Mouse (Mus musculus) frontal cortex, postnatal 14 days (tissue): Measurements from ENCODE around the gene Lsp1.

Experiments used
- DNase-seq, 2 experiments: peaks; one replicate each; pipeline ENCODE4 v3.0.0; 2022; ENCODE audit warnings: low spot score in 2 of 2

Gene Lsp1

DNA sequence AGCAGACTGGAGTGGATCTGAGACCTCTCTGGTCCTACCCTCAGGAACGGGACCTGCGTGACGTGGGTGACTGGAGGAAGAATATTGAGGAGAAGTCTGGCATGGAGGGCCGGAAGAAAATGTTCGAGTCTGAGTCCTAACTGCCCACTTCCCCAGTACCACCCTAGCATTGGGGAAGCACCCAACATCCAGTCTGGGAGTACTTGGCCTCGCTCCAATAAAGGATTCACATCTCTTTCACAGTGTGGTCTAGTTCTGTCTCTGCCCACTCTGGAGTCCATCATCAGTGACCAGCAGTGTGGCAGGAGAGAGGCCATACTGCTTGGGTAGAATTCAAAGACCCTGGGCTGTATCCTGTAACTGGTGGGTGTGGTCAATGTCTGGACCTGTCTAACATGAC lies 16.4 kb upstream of the Lsp1 start:
- DNase-seq, result no peak

DNA sequence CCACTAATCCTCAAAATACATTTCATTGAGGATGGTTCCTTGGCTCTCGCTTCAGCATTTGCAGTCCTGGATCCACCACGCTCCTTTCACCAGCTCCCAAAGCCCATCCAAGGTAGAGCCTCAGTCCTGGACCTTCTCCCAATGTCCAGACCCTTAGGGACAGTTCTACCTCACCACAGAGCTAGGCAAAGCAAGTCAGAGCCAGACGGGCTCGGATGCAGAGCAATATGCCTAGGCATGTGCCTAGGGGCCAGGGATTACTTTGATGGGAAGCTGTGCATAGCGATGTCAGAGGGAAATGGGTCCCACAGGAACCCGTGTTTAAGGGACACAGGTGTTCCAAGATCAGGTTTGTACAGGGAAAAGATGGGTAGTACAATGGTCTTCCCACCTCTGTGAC lies 15.3 kb upstream of the Lsp1 start:
- DNase-seq, result no peak

DNA sequence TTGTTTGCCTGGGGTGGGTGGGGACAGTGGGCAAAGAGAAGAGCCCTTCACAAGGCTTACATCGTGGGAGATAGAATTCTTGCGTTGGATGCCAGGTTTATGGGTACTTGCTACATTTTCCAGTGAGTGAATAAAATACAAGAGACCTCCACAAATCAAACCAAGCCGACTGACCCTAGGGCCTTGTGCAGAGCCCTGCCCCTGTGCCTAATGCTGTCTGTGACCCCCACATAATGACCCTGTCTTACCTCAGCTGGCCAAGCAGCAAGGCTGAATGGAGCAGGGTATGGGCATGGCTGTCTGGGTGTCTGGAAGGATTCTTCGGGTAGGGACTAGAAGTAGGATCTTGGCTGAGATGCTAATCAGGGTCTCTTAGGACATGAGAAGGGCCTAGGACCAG lies 14.3 kb upstream of the Lsp1 start:
- no peak for DNase-seq

DNA sequence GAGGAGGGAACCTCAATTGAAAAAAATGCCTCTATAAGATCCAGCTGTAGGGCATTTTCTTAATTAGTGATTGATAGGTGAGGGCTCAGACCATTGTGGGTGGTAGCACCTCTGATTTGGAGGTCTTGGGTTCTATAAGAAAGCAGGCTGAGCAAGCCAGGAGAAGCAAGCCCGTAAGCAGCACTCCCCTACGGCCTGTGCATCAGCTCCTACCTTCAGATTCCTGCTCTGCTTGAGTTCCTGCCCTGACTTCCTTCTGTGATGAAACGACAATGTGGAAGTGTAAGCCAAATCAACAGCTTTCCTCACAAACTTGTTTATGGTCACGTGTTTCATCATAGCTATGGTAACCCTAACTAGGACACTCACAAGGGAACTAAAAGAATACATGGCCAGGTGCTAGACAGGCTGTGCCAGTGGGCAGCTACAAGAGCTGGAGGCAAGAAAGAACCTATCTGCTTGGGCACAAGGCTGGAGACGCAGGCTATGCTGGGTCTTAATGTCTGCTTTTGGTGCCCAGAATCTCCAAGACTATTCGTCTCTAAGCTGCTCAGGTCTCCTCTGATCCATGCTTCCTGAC lies 11.5 kb upstream of the Lsp1 start:
- DNase-seq, result peak in 1 of 2 experiments; percentile 0

DNA sequence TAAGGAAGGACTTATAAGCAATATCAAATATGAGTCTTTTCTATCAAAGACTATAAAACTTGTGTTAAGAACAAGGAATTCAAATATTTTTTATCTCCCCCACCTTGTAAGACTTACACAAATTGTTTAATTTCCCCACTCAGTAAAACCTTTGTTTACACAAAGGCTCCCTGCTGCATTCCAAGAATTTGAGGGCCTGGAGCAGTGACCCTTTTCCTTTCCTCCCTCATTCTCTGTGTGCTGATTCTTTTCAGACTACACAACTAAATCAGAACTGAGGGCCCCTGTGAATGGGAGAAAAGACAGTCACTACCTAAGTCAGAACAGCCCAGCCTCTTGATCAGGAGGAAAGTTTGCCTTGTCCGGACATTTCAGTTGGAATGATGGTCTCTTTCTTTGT lies 5.9 kb upstream of the Lsp1 start:
- DNase-seq, result no peak

DNA sequence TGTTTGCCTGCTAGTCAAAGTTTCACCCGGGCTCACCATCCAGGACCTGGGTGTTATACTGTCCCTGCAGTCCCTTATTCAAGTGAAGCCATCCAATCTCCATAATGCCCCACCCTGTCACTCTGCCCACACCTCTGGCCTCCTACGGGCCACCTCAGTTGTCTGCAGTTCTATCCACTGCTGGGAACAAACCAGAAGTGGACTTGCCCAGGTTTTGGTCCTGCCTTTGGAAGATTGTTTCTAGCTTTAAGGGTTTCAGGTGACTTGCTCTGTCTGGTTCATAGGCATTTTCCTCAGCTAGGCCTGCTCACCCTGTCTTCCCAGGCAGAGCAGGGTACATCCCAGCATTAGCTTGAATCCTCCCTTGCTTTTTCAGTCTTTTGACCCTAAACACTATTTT lies 5.4 kb upstream of the Lsp1 start:
- no peak for DNase-seq

DNA sequence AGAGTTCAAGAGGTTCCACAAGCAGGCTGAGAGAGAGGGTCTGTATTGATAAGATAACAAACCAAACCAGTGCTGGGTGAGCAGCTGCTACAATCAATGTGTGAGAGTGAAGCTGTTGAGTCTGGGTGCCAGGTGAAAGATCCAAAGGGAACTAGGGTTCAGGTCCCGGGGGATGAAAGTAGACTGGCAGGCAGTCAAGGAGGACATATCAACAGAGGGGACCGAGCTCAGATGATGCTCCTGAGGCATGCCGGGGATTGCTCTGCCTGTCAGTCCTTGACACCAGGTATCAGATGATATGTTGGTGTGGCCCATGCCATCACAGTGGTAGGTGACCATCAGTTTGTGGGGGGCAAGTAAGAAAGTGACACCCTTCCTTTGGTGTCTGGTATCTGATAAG lies 3.8 kb upstream of the Lsp1 start:
- no peak for DNase-seq

DNA sequence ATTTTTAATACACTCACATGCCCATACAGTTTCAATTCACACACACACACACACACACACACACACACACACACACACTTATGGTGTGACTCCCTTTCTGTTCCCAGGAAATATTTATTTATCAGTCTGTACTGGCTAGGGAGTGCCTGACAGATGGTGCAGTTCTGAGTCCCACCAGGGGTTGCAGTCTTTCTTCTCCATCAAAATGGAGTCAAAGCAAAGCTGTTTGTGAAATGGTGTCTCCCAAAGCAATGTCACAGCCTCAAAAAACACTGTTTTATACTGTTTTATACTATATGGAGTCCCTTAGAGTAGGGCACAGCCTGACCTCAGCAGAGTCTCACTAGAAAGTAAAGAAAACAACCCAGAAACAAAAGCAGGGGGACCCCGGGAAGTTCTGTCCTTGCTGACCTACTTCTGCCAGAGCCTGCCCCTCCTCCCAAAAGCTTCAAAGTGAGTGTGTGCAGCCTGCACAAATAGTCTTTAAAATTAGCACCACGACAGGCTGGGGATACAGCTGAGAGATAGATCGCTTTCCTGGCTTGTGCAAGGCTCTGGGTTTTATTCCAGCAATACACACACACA lies 3.3 kb upstream of the Lsp1 start:
- DNase-seq, result peak in 1 of 2 experiments; percentile 31

DNA sequence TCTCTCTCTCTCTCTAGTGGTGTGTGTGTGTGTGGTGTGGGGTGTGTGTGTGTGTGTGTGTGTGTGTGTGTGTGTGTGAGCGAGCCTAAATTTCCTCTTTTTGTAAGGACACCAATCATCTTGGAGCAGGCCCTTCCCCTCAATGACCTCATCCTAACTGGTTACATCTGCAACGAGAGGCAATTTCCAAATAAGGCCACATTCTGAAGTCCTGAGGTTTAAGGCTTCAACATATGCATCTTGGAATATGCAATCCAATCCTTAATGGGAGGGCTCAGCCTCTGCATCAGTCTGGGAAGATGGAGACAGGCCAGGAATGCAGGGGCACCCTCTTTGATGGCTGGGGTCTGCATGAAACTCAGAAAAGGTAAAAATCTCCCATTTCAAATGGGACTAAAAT lies 2.6 kb upstream of the Lsp1 start:
- DNase-seq, result peak in 1 of 2 experiments; percentile 3

DNA sequence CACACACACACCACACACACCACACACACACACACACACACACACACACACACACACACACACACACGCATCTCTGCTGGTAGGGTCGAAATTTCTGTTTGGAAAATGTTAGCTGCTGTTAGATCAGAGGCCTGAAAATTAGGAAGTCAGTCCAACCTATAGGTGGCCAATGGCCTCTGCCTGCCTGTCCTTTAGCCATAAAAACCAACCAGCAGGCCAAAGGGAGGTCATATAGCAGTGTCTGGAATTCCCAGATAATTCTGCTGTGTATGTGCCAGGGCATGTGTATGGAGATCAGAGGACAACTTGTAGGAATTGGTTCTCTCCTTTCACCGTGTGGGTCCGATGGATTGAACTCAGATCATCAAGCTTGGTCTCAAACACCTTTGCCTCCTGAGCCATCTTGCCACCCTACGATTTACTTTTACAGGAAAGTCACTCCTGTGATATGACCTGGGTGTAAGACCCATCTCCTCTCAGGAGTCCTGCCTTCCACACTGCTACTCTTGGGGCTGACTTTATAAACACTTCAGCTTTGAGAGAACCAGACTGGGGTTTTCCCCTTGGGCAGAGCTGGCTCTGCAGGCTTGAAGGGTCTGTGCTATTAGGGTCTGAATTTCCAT lies 1.8 kb upstream of the Lsp1 start:
- peak in 1 of 2 experiments; percentile 2 for DNase-seq

DNA sequence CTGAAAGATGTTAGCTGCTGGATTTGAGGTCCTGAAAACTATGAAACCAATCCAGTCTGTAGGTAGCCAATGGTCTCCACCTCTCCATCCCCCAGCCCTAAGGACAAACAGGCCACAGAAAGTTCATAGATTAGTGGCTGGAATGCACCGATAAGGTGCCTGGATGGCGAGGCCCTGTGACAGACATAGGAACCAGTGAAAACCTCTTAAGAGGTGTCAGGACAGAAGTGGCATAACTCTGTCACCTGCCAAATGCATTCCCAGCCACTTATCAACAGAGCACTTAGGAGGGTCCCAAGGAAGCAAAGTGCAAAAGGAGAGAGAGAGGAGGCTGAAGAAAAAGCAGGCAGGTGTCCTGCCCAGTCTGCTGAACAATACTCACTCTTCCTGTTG lies 1.3 kb upstream of the Lsp1 start:
- no peak for DNase-seq

DNA sequence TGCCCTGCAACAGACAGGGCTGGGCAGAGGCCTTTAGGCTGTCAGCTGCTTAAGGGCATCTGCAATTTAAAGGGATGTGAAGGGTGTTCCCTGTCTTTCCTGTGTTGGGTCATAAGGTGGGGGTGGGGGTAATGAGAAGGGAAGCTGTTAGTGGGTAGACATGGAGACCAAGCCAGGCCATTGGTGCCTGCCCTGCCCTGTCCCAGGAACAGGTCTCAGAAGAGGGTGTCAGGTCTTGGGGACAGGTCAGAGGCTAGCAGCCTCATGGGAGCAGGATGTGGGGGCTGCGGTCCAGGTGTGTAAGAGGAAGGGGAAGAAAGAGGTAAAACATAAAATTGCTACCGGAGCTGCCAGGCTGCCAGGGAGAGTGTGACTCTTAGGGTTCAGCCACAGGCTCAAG lies 837 bp downstream of the Lsp1 start:
- DNase-seq, result no peak

DNA sequence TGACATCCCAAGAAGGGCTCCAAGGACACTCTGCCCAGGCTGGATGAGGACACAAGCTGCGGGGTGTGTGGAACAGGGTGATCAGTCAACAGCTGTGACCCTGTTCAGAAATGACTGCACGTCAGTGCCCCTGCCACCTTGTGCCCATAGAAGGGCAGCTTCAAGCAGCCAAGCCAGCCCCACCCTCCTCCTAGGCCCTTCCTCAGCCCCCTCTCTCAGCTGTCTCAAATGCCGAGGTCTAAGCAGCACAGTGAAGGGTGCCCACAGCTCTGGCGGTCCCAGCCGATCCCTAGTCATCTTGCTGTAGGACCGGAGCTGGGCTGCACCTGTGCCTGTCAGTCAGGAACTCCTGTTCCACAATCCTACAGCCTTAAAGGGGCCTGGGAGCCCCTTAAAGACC lies 1.6 kb downstream of the Lsp1 start:
- DNase-seq, result no peak

DNA sequence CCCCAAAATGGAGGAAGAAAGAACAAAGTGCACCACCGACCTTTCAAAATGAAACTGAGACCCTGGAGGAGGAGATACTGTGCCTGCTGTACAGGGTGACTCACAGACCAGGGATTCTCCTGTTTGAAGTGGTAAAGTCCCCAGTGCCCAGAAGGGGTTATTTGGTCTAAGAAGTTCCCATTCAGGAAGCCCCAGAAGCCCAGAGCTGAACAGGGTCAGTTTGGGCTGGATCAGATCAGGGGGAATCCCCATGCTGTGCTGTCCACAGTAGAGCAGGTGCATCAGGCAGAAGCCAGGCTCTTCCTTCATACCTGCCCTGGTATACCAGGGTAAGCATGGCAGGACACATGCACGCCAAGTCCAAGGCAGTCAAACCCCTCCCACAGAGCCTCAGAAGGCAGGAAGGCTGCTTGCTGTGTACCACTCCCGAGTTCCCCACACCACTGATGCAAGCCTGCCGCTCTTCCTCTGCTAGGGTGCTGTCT lies 2.0 kb downstream of the Lsp1 start:
- DNase-seq, result no peak

DNA sequence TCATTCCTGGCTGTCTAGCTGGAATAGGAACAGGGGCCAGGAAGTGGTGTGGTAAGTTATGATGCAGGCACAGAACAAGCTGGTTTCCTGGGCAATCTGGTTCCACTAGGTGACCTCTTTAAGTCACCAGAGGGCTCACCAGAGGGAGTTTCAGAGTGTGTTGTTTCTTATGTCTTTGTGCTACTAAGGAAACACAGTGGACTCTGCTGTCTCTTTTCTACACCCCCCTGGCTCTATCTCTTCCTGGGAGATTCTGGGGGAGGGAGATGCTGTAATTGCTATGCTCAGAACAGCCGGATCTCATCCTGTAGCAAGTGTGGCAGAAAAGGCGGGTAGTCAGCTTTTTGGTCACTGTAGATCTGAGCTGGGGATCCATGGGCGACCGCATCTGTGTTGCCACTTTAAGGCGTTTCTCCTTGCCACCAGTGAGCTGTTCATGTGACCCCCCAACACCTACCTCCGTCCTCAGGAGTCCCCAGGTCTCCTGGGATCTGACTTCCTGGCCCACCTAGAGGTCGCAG lies 9.6 kb downstream of the Lsp1 start:
- DNase-seq, result no peak

DNA sequence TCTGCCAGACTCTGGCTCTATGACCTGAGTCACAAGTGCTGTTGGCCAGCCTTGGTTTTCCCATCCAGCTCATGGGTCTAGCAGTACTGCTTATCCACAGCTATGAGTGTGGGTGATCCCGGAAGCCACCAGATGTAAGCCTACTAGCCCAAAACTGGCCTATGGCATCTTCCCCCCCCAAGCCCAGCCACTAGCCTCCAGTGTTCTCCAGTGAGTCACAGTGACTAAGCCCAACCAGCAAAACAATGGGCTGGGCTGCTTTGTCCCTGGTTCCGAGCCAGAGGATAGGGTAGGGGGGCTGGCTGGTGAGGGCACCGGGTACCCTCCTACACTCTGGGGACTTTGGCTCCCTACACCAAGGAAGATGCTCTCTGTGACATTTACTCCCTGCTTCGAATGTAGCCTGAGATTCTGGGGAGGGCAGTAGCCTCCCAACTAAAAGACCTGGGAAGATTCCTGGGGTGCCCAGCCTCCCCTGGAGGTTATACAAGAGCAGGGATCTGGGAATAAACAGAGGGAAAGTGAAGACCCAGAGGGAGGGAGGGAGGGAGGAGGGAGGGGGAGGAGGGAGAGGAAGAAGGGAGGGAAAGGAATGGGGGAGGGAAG lies 10.3 kb downstream of the Lsp1 start:
- DNase-seq, result no peak

DNA sequence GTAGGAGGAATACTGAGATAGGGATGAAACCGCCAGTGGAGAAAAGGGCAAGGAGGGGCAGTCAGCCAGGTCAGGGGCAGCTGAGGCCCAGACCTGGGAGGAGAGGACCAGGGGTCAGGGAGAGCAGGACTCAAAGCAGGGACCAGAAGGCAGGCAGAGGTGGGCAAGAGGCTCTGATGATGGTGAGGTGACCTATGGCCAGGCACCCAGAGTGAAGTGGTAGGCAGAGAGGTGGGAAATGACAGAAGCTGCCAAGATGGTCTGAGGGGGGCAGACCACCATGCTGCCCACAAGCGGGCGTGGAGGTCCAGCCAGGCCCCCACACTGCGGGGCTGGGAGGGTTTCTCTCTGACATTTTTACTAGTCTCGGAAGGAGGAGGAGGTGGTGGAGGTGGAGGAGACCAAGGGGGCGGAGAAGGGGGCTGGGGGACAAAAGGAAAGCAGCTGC lies 10.8 kb downstream of the Lsp1 start:
- no peak for DNase-seq

DNA sequence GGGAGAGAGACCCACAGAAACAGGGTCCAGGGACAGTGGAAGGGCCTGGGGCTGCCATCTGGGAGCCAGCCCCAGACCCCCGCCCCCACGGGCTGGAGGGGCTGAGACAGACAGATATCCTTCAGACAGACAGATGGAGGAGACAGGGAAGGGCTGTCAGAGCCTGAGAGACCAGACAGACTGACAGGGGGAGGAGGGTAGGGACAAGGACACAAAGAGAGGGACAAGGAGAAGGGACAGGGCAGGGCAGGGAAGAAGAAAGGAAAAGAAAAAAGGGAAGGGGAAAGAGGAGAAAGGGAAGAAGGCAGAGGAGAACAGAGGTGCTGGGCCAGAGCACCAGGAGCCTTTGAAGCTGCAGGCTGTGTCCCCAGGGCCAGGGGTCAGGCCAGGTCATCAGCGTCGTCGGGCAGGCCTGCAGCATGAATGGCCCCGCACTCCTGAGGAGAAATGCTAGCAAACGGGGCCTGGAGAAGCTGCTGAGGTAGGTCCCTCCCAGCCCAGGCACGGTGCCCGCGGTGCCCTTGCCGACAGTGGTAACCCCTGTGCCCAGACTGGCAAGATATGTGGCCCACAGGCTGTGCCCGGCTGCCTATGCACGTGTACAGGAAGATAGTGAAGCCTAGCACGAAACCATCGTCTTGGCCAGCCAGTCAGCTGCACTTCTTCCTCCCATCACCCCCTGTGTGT lies 11.4 kb downstream of the Lsp1 start:
- DNase-seq, result no peak

DNA sequence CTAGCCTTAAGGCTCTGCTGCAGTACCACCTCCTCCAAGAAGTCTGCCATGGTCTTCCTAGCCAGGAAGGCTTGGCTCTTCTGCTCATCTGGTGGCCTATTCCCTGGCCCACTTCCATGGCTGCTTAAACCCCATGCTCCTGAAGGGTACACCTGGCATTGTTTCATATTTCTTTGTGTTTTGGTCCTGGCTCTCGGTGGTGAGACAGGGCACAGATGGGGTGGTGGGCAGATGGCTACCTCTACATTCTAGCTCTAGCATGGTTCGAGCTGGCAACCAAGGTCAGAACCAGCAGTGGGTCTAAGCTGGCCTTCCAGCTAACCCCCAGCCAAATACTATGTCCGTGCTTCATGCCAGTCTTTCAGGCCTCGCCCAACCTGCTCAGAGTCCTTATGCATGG lies 12.3 kb downstream of the Lsp1 start:
- no peak for DNase-seq

DNA sequence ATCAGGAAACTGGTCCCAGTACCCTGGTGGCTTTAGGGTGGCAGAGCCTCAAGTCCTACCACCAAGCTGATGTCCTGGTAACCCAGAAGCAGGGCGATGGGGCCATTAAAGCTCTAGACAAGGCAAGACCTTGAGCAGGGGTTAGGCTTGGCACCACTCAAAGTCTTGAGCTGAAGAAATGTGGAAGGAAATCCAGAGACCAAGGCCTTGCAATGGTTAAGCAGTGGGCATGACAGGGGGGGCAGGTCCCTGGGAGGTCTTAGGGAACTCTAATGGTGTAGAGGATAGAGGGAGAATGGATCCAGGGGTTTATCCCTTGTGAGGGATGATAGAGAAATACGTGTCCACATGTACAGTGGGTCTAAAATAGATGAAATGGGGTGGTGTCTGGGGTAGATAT lies 12.9 kb downstream of the Lsp1 start:
- DNase-seq, result no peak

DNA sequence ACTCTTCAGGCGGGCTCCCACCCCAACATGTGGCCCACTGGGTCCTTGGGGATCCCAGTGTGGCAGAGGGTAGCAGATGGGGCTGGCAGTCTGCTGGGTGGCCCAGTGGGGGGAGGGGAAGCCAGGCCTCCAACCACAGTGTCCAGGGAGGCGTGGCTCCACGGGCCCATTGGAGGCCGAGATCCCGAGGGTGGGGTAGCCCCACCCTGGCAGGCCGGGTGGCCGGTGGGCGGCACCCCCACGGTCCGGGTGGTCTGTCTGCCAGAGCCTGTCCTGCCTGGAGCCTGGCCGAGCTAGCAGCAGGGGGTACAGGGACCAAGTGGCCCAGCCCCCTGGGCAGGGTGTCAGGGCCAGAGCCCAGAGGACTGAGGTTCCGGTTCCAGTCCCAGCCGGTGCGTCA lies 14.2 kb downstream of the Lsp1 start:
- DNase-seq, result no peak

DNA sequence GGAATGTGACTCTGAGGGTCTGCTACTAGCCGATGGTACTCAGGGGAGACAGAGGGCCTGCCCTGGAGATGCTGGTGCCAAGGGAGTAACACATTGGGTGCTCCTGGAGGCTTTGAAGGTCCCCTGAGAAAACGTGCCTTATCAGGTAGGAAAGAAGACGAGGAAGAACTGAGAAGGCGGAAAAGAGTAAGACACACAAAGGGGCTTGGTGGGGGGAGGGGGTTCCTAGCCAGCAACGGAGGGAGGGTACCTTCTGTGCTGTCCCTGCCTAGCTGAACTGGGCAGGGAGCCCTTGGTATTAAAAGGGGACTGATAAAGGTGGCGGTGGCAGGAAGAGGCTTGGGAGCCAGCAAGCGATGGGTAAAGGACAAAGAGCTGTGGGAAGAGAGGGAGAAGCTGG lies 15.0 kb downstream of the Lsp1 start:
- DNase-seq, result no peak
